Mouse (Mus musculus) heart, adult 2 months (tissue): ENCODE results near the gene Slc7a5. TPM values are rescaled to one million over a fixed set of nuclear protein-coding genes. Genes with fewer than 3 reads are reported as not detected.

Experiments
- DNase-seq, 2 experiments: peaks; one replicate each; pipeline ENCODE4 v3.0.0; 2021
- H3K27ac ChIP-seq: fragments of 200-600 bp; 2 replicates; pipeline ENCODE4 v1.8.1; 2022
- H3K27me3 ChIP-seq: fragments of 200-500 bp; 2 replicates; pipeline ENCODE4 v1.6.1; 2012; ENCODE audit warnings: mild to moderate bottlenecking, low read length, inconsistent platforms, mixed read lengths; ENCODE audit not compliant: control insufficient read depth, insufficient read depth
- H3K36me3 ChIP-seq: fragments of 200-500 bp; 2 replicates; pipeline ENCODE4 v1.6.1; 2012; ENCODE audit warnings: low read length, inconsistent platforms; ENCODE audit not compliant: control insufficient read depth, insufficient read depth
- H3K4me1 ChIP-seq: fragments of 200-500 bp; 2 replicates; pipeline ENCODE4 v1.6.1; 2011; ENCODE audit warnings: low read length; ENCODE audit not compliant: control insufficient read depth, insufficient read depth
- H3K4me3 ChIP-seq: fragments of 200-600 bp; 2 replicates; pipeline ENCODE4 v1.8.1; 2022
- H3K79me2 ChIP-seq: fragments of 200-500 bp; replicated peaks from 2 replicates; pipeline ENCODE4 v1.6.1; 2012; ENCODE audit warnings: mild to moderate bottlenecking, inconsistent platforms, low read length, moderate library complexity, mixed read lengths; ENCODE audit not compliant: control insufficient read depth, insufficient read depth
- H3K9ac ChIP-seq: fragments of 200-500 bp; 2 replicates; pipeline ENCODE4 v1.6.1; 2012; ENCODE audit warnings: low read depth, mild to moderate bottlenecking, control low read depth, inconsistent platforms, low read length, mixed read lengths
- CTCF ChIP-seq: fragments of 200-600 bp; IDR thresholded peaks from 2 replicates; pipeline ENCODE4 v1.8.1; 2022; ENCODE audit warnings: antibody characterized with exemption, mild to moderate bottlenecking, moderate library complexity
- EP300 ChIP-seq: fragments of 200-500 bp; IDR thresholded peaks from 2 replicates; pipeline ENCODE4 v1.6.1; 2011; ENCODE audit warnings: low read depth, low read length, control low read depth; ENCODE audit not compliant: insufficient read depth
- POLR2A ChIP-seq: fragments of 200-500 bp; IDR thresholded peaks from 2 replicates; pipeline ENCODE4 v1.6.1; 2011; ENCODE audit warnings: mild to moderate bottlenecking, low read depth, low read length, control low read depth; ENCODE audit not compliant: insufficient read depth
- WGBS: fragments of 180-500 bp; shearing (Covaris S2); methylation state at CpG from one replicate; pipeline ENCODE4 v1.1.7; 2018; 5-methylcytosine and 5-hydroxymethylcytosine counted together
- intact Hi-C: fragments of 180-260 bp; cut with DNase I; formaldehyde crosslinking; loops from one replicate; pipeline ENCODE4 v1.15.1; 2025
- polyA plus RNA-seq: library from polyadenylated mRNA; depleted of rRNA; stranded (reverse); fragments of >200 nt; gene quantifications from 2 replicates; pipeline ENCODE4 v1.2.3, GENCODE M21; 2012
- total RNA-seq, 2 experiments: library from RNA; stranded (reverse); gene quantifications; 2 replicates each; pipeline ENCODE4 v1.2.3; 2021

Slc7a5 gene
- total and polyA plus RNA-seq, 3 experiments = 3.1 to 5.2 (median 4.6) TPM

DNA sequence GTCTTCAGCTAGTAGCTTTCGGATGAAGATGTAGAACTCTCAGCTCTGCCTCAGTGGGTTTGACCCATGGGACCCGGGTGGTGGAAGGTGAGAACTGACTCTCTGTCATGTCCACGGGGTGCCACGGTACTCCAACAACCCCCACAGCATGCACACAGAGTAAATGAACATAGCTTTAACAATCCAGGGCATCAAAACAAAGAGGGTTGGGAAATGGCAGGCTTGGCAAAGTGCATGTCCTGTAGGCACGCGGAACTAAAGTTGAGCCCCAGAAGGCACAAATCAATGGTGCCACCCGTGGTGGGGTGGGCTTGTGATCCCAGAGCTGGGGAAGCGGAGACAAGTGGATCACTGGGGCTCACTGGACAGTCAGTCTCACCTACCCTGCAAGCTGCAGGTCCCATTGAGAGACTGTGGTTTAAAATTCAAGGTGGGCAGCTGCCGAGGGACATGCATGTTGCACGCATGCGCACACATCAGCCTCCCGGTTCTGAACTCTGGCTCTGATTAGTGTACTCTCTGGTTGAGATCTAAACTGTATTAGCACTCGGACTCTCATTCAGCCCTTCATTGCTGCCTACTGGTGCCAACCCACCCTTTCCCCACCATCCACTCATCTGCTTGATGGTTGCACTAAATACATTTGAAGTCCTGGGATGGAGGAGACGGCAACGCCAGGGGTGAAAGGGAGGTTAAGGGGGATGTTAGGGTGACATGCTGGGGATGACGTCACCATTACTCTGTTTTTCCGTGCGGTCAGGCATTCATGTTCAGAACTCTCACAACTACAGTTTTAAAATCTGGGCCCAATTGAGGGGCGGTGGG lies 41.0 kb upstream of the Slc7a5 start:
- DNase-seq = no peak
- Histone ChIP-seq H3K27ac (peak overlapping the region; percentile 57), H3K4me1 (peaks cover 10% of the 10 kb centered on the region), H3K9ac (peak overlapping the region; percentile 39), H3K27me3 (no peaks in the 10 kb centered on the region), H3K36me3 (no peaks in the 10 kb centered on the region), H3K4me3 (peak overlapping the region; percentile 41), H3K79me2 (no peaks in the 10 kb centered on the region)
- TF ChIP-seq EP300 (no peak), CTCF (no peak), POLR2A (no peak)
- intact Hi-C loops = no loop called here
- 41% methylated on average over 19 of the region's 19 CpGs for WGBS

- H3K27ac ChIP-seq = peak overlapping the region; percentile 57
- WGBS = under 1% methylated on average over 18 of the region's 18 CpGs
- intact Hi-C loops = no loop called here
- TF ChIP-seq EP300 (0 out of 2 replicates have a peak, but pooled peaks have one; percentile 21), POLR2A (peak; percentile 77), CTCF (no peak)
- DNase-seq = peak; percentile 91 to 92
- no peaks in the 10 kb centered on the region for H3K79me2 ChIP-seq
- H3K4me1 ChIP-seq = peaks cover 10% of the 10 kb centered on the region
- H3K36me3 ChIP-seq = no peaks in the 10 kb centered on the region
- no peaks in the 10 kb centered on the region for H3K27me3 ChIP-seq
- peak overlapping the region; percentile 39 for H3K9ac ChIP-seq
- H3K4me3 ChIP-seq = peak overlapping the region; percentile 41
Measured at GRCm38 (mm10) chr8:121947753-121948141, 40.3 kb upstream of the Slc7a5 start.

GRCm38 (mm10) chr8:121947047-121947752 lies 39.7 kb upstream of the Slc7a5 start:
- TF ChIP-seq EP300 (no peak), POLR2A (no peak), CTCF (no peak)
- Histone ChIP-seq H3K4me3 (peak overlapping the region; percentile 41), H3K4me1 (peaks cover 10% of the 10 kb centered on the region), H3K36me3 (no peaks in the 10 kb centered on the region), H3K79me2 (no peaks in the 10 kb centered on the region), H3K27me3 (no peaks in the 10 kb centered on the region), H3K27ac (peak overlapping the region; percentile 57), H3K9ac (peak overlapping the region; percentile 7; the same call in 1 of the 2 replicates)
- intact Hi-C loops = no loop called here
- WGBS = 42% methylated on average over 19 of the region's 19 CpGs
- no peak for DNase-seq

DNA sequence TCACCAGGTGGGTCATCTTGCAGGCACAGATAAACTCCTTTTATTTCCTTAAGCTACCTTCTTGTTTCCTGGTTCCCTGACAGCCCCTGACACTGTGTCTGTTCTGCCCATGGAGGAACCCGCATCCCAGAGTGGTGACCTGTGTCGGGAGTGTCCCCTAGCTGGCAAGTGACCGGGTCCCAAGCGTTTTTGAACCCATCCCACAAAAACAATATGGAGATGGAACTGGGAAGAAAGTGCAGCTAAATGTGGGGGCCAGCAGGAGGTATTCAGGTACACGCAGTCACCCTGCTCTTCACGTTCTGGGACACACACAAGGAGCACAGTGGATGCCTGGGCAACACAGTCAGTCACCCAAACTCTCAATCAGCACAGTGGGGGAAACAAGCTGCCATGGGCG lies 38.9 kb upstream of the Slc7a5 start:
- H3K4me1 ChIP-seq = peaks cover 10% of the 10 kb centered on the region
- H3K79me2 ChIP-seq = no peaks in the 10 kb centered on the region
- TF ChIP-seq EP300 (no peak), CTCF (no peak), POLR2A (no peak)
- H3K36me3 ChIP-seq = no peaks in the 10 kb centered on the region
- H3K27ac ChIP-seq = no peak overlapping the region
- no peak for DNase-seq
- no peak overlapping the region for H3K4me3 ChIP-seq
- WGBS = 91% methylated on average over 7 of the region's 7 CpGs
- no peak overlapping the region for H3K9ac ChIP-seq
- H3K27me3 ChIP-seq = no peaks in the 10 kb centered on the region
- intact Hi-C loops = no loop called here

DNA sequence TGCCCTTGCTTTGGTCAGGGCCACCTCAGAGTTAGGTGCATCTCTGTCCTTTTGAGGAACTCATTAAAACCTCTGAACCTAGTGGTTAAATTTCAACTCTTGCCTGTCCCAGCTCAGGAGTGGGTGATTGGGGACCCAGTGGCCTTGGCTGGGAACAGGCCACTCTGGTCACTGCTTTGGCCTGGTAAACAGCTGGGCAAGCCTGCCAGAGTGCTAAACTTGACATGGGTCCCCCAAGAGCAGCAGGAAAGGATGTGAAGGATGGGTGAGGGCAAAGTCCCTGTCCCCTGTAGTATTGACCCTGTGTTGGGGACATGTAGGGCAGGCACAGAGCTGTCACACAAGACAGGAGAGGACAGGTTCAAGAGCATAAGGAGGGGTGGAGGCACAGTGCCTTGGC lies 37.3 kb upstream of the Slc7a5 start, which contains the start of gene Car5a:
TSS of gene Car5a (minus strand) at position 74 of the 400 bp plus-strand sequence.
- Histone ChIP-seq H3K27me3 (no peaks in the 10 kb centered on the region), H3K79me2 (no peaks in the 10 kb centered on the region), H3K27ac (no peak within 1 kb of the TSS), H3K4me1 (peaks cover 10% of the 10 kb centered on the region), H3K36me3 (no peaks in the 10 kb centered on the region), H3K4me3 (no peak within 1 kb of the TSS), H3K9ac (no peak within 1 kb of the TSS)
- intact Hi-C loops = no loop called here
- DNase-seq = no peak
- TF ChIP-seq CTCF = no peak
- no peak for TF ChIP-seq EP300
- no peak for TF ChIP-seq POLR2A

DNA sequence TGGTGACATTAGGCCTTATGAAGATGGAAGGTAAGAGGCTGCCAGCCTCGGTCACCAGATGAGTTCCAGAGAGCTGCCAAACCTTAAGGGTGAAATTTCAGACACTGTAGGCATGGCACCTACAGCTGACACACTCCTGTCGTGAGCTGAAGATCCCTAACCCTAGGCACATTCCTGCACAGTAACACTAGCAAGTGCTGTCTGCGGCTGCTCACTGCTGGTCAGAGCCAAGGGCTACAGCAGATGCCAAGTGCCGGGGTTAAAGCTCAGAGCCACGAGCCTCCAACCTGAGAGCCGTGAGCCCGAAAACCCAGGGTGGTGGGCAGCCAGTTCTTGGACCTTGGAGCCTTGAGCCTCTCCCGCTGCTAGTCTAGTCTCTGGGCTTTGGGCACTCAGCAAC lies 36.2 kb upstream of the Slc7a5 start:
- DNase-seq = no peak
- intact Hi-C loops = no loop called here
- Histone ChIP-seq H3K9ac (no peak overlapping the region), H3K4me3 (no peak overlapping the region), H3K79me2 (no peaks in the 10 kb centered on the region), H3K36me3 (no peaks in the 10 kb centered on the region), H3K4me1 (peaks cover 8% of the 10 kb centered on the region), H3K27me3 (no peaks in the 10 kb centered on the region), H3K27ac (no peak overlapping the region)
- TF ChIP-seq CTCF (no peak), POLR2A (no peak), EP300 (no peak)
- 85% methylated on average over 8 of the region's 8 CpGs for WGBS
